Mouse (Mus musculus): ENCODE results near the gene Dpysl5. TPM values are rescaled to one million over a fixed set of nuclear protein-coding genes. Genes with fewer than 3 reads are reported as not detected.

The Dpysl5 gene
- total and polyA plus RNA-seq, 2 experiments from 2014 or later: 290 to 315 TPM

GRCm38 (mm10) chr5:30738127-30738828 is 26.9 kb downstream of the Dpysl5 start:
- H3K4me3 ChIP-seq (ENCODE audit: low read depth, low read length): no peak overlapping the region
- no peaks in the 10 kb centered on the region for H3K27me3 ChIP-seq (ENCODE audit: insufficient read depth, low read length)
- H3K27ac ChIP-seq (ENCODE audit: low read depth, low read length): peak overlapping the region; percentile 81
- 0 out of 2 replicates have a peak overlapping the region, but pooled peaks have one; percentile 14 for H3K9ac ChIP-seq
- DNase-seq: peak; percentile 69
- TF ChIP-seq CTCF (IDR thresholded peaks at IDR 0.05; ENCODE audit: low read depth): no peak
- peaks cover 20% of the 10 kb centered on the region; the same call in 1 of the 2 replicates for H3K4me1 ChIP-seq (ENCODE audit: insufficient read depth)
- no peaks in the 10 kb centered on the region for H3K9me3 ChIP-seq (ENCODE audit: low read length)
- peaks cover 16% of the 10 kb centered on the region; the same call in 1 of the 2 replicates for H3K36me3 ChIP-seq (ENCODE audit: insufficient read depth)
- peak; percentile 80 for ATAC-seq
- peak overlapping the region; percentile 26 for H3K4me2 ChIP-seq (ENCODE audit: low read depth)
- 15% methylated on average over 10 of the region's 10 CpGs for WGBS

GRCm38 (mm10) chr5:30739595-30739994 is 28.2 kb downstream of the Dpysl5 start:
- Histone ChIP-seq H3K4me1 (ENCODE audit: insufficient read depth) (peaks cover 20% of the 10 kb centered on the region; the same call in 1 of the 2 replicates), H3K9ac (no peak overlapping the region), H3K27me3 (ENCODE audit: insufficient read depth, low read length) (no peaks in the 10 kb centered on the region), H3K4me3 (ENCODE audit: low read depth, low read length) (no peak overlapping the region), H3K36me3 (ENCODE audit: insufficient read depth) (peaks cover 26% of the 10 kb centered on the region; the same call in 1 of the 2 replicates), H3K4me2 (ENCODE audit: low read depth) (no peak overlapping the region), H3K9me3 (ENCODE audit: low read length) (no peaks in the 10 kb centered on the region), H3K27ac (ENCODE audit: low read depth, low read length) (peak overlapping the region; percentile 81)
- no peak for ATAC-seq
- no peak for DNase-seq
- 46% methylated on average over 8 of the region's 8 CpGs for WGBS
- no peak for TF ChIP-seq CTCF (IDR thresholded peaks at IDR 0.05; ENCODE audit: low read depth)

GRCm38 (mm10) chr5:30749582-30750311 is 38.4 kb downstream of the Dpysl5 start:
- Histone ChIP-seq H3K27ac (ENCODE audit: low read depth, low read length) (peak overlapping the region; percentile 47), H3K4me1 (ENCODE audit: insufficient read depth) (0 out of 2 replicates have a peak, but pooled peaks cover 4% of the 10 kb centered on the region), H3K9ac (no peak overlapping the region), H3K4me3 (ENCODE audit: low read depth, low read length) (no peak overlapping the region), H3K9me3 (ENCODE audit: low read length) (no peaks in the 10 kb centered on the region), H3K27me3 (ENCODE audit: insufficient read depth, low read length) (no peaks in the 10 kb centered on the region), H3K4me2 (ENCODE audit: low read depth) (no peak overlapping the region), H3K36me3 (ENCODE audit: insufficient read depth) (peaks cover 60% of the 10 kb centered on the region)
- whole genome bisulfite sequencing: 32% methylated on average over 12 of the region's 12 CpGs
- TF ChIP-seq CTCF (IDR thresholded peaks at IDR 0.05; ENCODE audit: low read depth): no peak
- DNase-seq (peak; percentile 67), ATAC-seq (peak; percentile 76)

- no peak overlapping the region for H3K9ac ChIP-seq
- H3K36me3 ChIP-seq (ENCODE audit: insufficient read depth): peaks cover 50% of the 10 kb centered on the region
- H3K27me3 ChIP-seq (ENCODE audit: insufficient read depth, low read length): no peaks in the 10 kb centered on the region
- 45% methylated on average over 5 of the region's 5 CpGs for WGBS
- ATAC-seq (peak; percentile 25; the same call in 1 of the 2 replicates), DNase-seq (no peak)
- no peak overlapping the region for H3K4me3 ChIP-seq (ENCODE audit: low read depth, low read length)
- TF ChIP-seq CTCF (IDR thresholded peaks at IDR 0.05; ENCODE audit: low read depth): no peak
- 0 out of 2 replicates have a peak, but pooled peaks cover 4% of the 10 kb centered on the region for H3K4me1 ChIP-seq (ENCODE audit: insufficient read depth)
- H3K27ac ChIP-seq (ENCODE audit: low read depth, low read length): no peak overlapping the region
- H3K4me2 ChIP-seq (ENCODE audit: low read depth): no peak overlapping the region
- H3K9me3 ChIP-seq (ENCODE audit: low read length): no peaks in the 10 kb centered on the region
These were observed 39.7 kb downstream of the Dpysl5 start for GRCm38 (mm10) chr5:30751071-30751470.

- Histone ChIP-seq H3K4me3 (ENCODE audit: low read depth, low read length) (no peak overlapping the region), H3K9ac (no peak overlapping the region), H3K4me2 (ENCODE audit: low read depth) (no peak overlapping the region), H3K27me3 (ENCODE audit: insufficient read depth, low read length) (no peaks in the 10 kb centered on the region), H3K4me1 (ENCODE audit: insufficient read depth) (0 out of 2 replicates have a peak, but pooled peaks cover 4% of the 10 kb centered on the region), H3K9me3 (ENCODE audit: low read length) (no peaks in the 10 kb centered on the region), H3K27ac (ENCODE audit: low read depth, low read length) (peak overlapping the region; percentile 40; the same call in 1 of the 2 replicates), H3K36me3 (ENCODE audit: insufficient read depth) (peaks cover 35% of the 10 kb centered on the region)
- ATAC-seq (peak; percentile 24; the same call in 1 of the 2 replicates), DNase-seq (no peak)
- 54% methylated on average over 4 of the region's 4 CpGs for WGBS
- TF ChIP-seq CTCF (IDR thresholded peaks at IDR 0.05; ENCODE audit: low read depth): no peak
These were observed 41.8 kb downstream of the Dpysl5 start for GRCm38 (mm10) chr5:30753128-30753527.

GRCm38 (mm10) chr5:30755215-30755614 is 43.9 kb downstream of the Dpysl5 start:
- H3K27ac ChIP-seq (ENCODE audit: low read depth, low read length): no peak overlapping the region
- H3K4me2 ChIP-seq (ENCODE audit: low read depth): no peak overlapping the region
- no peaks in the 10 kb centered on the region for H3K9me3 ChIP-seq (ENCODE audit: low read length)
- H3K36me3 ChIP-seq (ENCODE audit: insufficient read depth): peaks cover 27% of the 10 kb centered on the region
- DNase-seq (no peak), ATAC-seq (no peak)
- no peak for TF ChIP-seq CTCF (IDR thresholded peaks at IDR 0.05; ENCODE audit: low read depth)
- no peak overlapping the region for H3K9ac ChIP-seq
- no peaks in the 10 kb centered on the region for H3K4me1 ChIP-seq (ENCODE audit: insufficient read depth)
- H3K27me3 ChIP-seq (ENCODE audit: insufficient read depth, low read length): no peaks in the 10 kb centered on the region
- 78% methylated on average over 5 of the region's 5 CpGs for WGBS
- no peak overlapping the region for H3K4me3 ChIP-seq (ENCODE audit: low read depth, low read length)

All from forebrain, postnatal 0 days (tissue).